13 mouse cellular contexts compared by ENCODE assay signal in genomic region chr4:67447835-67448234, GRCm38 (mm10).
"Had no signal": no experiment of that assay in that cellular context is flagged by ENCODE, and none has a peak within 500 bp of the region (broad histone marks: within the 10 kb centered on the region; RNA-seq: fewer than 3 reads in every experiment).

No protein-coding gene starts in this region.

- DNase-seq: kidney, adult 2 months; kidney, postnatal 25 days; liver; lung, adult 18-20 months; lung, postnatal 10 days; lung, postnatal 36 days; midbrain, embryonic 14.5 days; right cerebral cortex, adult 18-20 months; right cerebral cortex, postnatal 14 days; right cerebral cortex, postnatal 4 days; thymus, adult 18-20 months; thymus, postnatal 4 days had no signal

- ATAC-seq: liver, embryonic 12.5 days had no signal
